Mouse (Mus musculus) ZHBTc4 (cell line): Measurements from ENCODE around the gene Cd1d1.

Source experiments
- DNase-seq: peaks from one replicate; pipeline ENCODE4 v3.0.0-alpha.2; 2011; ENCODE audit warnings: low read depth, low spot score

Gene Cd1d1

DNA sequence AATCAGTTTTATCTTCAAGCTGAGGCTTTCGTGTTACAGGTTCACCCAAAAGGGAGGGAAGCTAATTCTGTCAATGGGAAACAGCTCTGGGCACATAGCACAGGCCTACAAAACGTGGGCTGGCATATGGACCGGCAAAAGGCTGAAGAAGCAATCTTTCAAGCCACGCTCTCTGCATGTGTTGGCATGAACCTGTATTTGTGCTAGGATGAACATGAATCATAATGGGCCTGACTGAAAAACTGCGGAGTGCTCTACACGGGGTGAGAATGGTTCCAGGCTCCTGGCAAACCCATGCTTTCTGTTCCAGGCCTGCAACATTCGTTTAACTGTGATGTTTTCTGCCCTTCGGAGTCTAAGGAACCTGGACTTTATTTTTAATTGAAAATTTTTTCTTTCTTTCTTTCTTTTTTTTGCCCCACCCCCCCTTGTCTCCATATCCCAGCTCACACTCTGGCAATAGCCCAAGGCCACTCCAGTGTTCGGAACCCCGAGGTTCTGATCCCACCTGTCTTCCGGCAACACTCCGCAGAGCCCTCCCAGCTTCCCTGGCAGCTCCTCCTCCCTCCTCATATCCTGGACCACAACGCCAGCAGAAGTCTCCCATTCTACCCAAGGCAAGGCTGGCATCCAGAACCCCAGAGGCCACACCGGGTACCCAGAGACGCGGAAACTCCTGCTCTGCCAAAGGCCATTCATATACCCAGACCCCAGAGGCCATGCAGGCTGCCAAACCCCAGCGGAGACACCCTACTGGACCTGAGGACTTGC lies 36.4 kb downstream of the Cd1d1 start:
- no peak for DNase-seq

DNA sequence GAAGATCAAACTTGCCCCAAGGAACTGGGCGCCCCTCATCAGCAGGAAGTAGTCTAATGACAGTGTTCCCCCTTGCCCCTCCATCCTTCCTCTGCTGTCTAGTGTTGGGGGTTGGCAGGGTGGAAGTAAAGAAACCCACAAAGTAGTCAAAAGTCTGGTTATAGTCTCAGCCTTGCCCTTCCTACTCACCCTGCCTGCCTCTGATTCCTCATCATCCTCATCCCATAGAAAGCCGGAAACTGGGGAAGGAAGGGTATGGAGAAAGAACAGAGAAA lies 37.9 kb downstream of the Cd1d1 start:
- no peak for DNase-seq

- DNase-seq = no peak
Observed at GRCm38 (mm10) chr3:86960656-86961394, 38.4 kb downstream of the Cd1d1 start.

- no peak for DNase-seq
Observed at GRCm38 (mm10) chr3:86959088-86959487, 40.2 kb downstream of the Cd1d1 start.

- DNase-seq = peak; percentile 49
Observed at GRCm38 (mm10) chr3:86955376-86955775, 43.9 kb downstream of the Cd1d1 start.

GRCm38 (mm10) chr3:86954521-86954920 lies 44.7 kb downstream of the Cd1d1 start:
- no peak for DNase-seq

- peak; percentile 50 for DNase-seq
Observed at GRCm38 (mm10) chr3:86953819-86954218, 45.4 kb downstream of the Cd1d1 start.

DNA sequence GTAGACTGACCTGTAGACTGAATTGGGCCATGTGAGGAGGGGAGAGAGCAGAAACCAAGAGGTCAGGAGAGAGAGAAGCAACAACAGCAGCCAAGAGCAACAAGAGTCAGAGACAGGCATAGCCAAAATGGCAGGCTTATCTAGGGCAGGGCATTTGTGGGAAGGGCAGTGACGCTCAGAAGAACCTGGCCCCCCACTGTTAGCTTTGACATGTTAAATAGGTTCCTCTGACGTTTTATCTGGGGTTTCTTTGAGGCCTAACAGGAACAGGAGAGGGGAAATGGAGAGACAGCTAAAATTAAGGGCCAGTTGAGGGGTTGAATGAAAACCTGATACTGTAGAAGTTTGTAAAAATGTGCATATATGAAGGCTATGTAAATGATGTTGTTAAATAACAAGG lies 48.6 kb downstream of the Cd1d1 start:
- peak; percentile 92 for DNase-seq
